Mouse (Mus musculus) CD4-positive naive resting alpha-beta T cell, adult 57 days (primary cell): ENCODE data around the gene Ccl24. TPM values are rescaled to one million over a fixed set of nuclear protein-coding genes. Genes with fewer than 3 reads are reported as not detected.

Experiments used
- total RNA-seq: library from RNA; stranded (reverse); gene quantifications from one replicate; pipeline ENCODE4 v1.2.4, GENCODE M21; 2023

Ccl24 gene
- total RNA-seq: 0.44 TPM

DNA sequence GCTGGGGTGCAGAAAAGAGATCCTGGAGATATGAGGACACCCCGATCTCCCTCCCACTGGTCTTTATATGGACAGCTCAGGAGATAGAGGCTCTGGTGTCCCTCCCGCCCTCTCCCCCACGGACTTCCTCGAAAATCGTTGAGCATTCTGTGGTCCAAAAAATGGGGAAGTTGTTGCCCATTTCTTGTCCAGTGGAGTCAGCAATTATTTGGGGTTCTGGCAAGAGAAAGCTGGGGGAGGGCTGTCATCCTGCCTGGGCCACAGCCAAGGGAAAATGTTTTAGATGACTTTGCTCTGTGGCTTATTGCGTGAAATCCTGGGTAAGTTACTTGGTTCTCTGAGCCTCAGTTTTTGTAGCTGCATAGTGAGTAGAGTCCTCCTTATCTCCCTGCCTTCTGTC is at the start of gene Ccl24:
Gene Ccl24, minus strand, starts transcription at position 44 of the 400 bp plus-strand sequence.

DNA sequence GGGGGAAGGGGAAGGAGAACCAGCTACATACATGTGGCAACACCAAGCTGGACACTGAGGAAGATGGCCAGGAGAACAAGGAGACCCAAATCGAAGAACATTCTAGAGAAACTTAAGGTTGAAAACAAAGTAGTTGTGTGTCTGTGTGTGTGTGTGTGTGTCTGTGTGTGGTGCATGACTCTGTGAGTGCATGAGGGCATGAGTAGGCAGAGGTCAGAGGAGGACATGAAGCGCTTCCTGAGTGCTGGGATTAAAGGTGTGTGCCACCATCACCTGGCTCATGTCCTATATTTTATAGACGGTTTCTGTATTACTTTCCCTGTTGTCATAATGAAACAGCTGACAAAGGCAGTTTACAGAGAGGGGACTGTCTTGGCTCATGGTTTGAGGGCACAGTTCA is 9.4 kb downstream of the Ccl24 start, which contains the start of gene Ccl26:
Gene Ccl26, minus strand, starts transcription at position 101 of the 400 bp plus-strand sequence.

DNA sequence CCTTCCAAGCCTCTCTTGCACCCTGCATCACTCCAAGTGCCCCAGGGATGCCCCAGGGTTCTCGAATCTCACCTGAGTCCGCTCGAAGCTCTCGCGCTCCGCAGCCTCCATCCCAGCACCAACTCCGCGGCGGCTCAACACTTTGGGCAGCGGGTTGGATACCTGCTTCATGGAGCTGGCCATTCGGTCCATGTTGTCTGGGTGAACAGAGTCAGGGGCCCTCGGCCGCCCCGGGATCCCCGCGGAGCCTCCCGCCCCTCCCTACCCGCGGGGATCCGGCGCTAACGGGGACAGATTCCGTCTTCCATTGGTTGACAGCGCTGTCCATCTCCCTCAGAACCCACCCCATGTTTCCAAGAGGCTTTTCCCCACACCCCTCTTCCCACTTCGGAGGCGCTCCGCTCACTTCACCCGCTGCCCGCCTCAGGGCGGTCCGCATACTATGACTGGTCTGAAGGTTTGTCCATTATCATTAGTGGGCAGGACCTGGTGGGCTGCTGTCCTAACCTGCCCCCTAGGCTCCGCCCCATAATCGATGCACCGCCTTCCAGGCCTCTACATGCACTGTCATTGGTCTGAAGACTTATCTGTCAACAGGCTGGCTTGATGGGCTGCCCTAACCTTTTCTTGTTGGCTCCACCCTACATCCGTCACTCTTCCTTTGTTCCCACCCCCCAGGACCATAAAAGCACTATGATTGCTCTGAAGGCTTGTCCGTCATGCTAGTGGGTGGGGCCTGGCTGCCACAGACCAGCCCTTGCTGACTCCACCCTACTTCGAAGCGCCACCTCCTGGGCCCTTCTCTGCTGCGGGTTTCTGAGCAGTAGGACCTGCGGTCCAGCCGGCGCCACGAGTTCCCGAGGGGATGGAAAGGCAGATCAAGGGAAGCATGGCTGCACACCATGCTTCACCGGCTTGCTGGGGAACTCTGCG is 27.7 kb downstream of the Ccl24 start, which contains the start of gene Hip1:
Gene Hip1, minus strand, starts transcription at position 256 of the 933 bp plus-strand sequence.

Other genes with a start within 250 kb of the Ccl24 start
- gene Fkbp6, start 223.0 kb downstream of the Ccl24 start, total RNA-seq: not detected
- gene Trim50, start 219.8 kb downstream of the Ccl24 start, total RNA-seq: not detected
- gene Nsun5, start 203.1 kb downstream of the Ccl24 start, total RNA-seq: 32.0 TPM
- 48.5 TPM for gene Pom121, start 178.5 kb downstream of the Ccl24 start, total RNA-seq
- gene Hip1, start 27.9 kb downstream of the Ccl24 start, total RNA-seq: 3.6 TPM
- gene Ccl26, start 9.5 kb downstream of the Ccl24 start, total RNA-seq: not detected
- gene Rhbdd2, start 59.6 kb upstream of the Ccl24 start, total RNA-seq: 33.1 TPM
- 69.1 TPM for gene Por, start 97.0 kb upstream of the Ccl24 start, total RNA-seq
- gene Tmem120a, start 171.4 kb upstream of the Ccl24 start, total RNA-seq: 12.9 TPM
- not detected for gene Styxl1, start 205.3 kb upstream of the Ccl24 start, total RNA-seq
- 178 TPM for gene Mdh2, start 205.4 kb upstream of the Ccl24 start, total RNA-seq
- gene Srrm3, start 233.8 kb upstream of the Ccl24 start, total RNA-seq: not detected